Mouse (Mus musculus) liver, embryonic 11.5 days (tissue): ENCODE results near the gene Lrmda. TPM values are rescaled to one million over a fixed set of nuclear protein-coding genes. Genes with fewer than 3 reads are reported as not detected.

Source experiments
- ATAC-seq: fragments of 200-750 bp; cut with Nextera tagmentation; replicated peaks from 2 replicates; pipeline ENCODE4 v1.8.0; 2017; ENCODE audit warnings: moderate number of reproducible peaks, mild to moderate bottlenecking, moderate TSS enrichment, moderate library complexity; ENCODE audit not compliant: low FRiP score
- DNase-seq: peaks from one replicate; pipeline ENCODE4 v3.0.0-alpha.2; 2017; ENCODE audit warnings: low spot score
- H3K27ac ChIP-seq: fragments of 300-500 bp; sonication (generic); 2 replicates; pipeline ENCODE4 v1.5.1; 2014; ENCODE audit warnings: mild to moderate bottlenecking, low read depth, low read length, control low read depth
- H3K27me3 ChIP-seq: fragments of 300-500 bp; sonication (generic); replicated peaks from 2 replicates; pipeline ENCODE4 v1.6.1; 2014; ENCODE audit warnings: low read length, mixed read lengths; ENCODE audit not compliant: control insufficient read depth, insufficient read depth
- H3K36me3 ChIP-seq: fragments of 300-500 bp; sonication (generic); 2 replicates; pipeline ENCODE4 v1.6.1; 2014; ENCODE audit warnings: mild to moderate bottlenecking, low read length, moderate library complexity, mixed read lengths; ENCODE audit not compliant: control insufficient read depth, insufficient read depth
- H3K4me1 ChIP-seq: fragments of 300-500 bp; sonication (generic); replicated peaks from 2 replicates; pipeline ENCODE4 v1.6.1; 2014; ENCODE audit warnings: low read length, mixed read lengths; ENCODE audit not compliant: control insufficient read depth, insufficient read depth
- H3K4me2 ChIP-seq: fragments of 300-500 bp; sonication (generic); 2 replicates; pipeline ENCODE4 v1.6.1; 2014; ENCODE audit warnings: mild to moderate bottlenecking, control low read depth, moderate library complexity
- H3K4me3 ChIP-seq: fragments of 300-500 bp; sonication (generic); 2 replicates; pipeline ENCODE4 v1.5.1; 2014; ENCODE audit warnings: low read depth, low read length, control low read depth
- H3K9ac ChIP-seq: fragments of 300-500 bp; sonication (generic); 2 replicates; pipeline ENCODE4 v1.6.1; 2014; ENCODE audit warnings: low read depth, low read length, control low read depth
- H3K9me3 ChIP-seq: fragments of 300-500 bp; sonication (generic); 2 replicates; pipeline ENCODE4 v1.6.1; 2016; ENCODE audit warnings: low read length, inconsistent platforms, mixed read lengths; ENCODE audit not compliant: control insufficient read depth
- WGBS: fragments of 180-500 bp; shearing (Covaris S2); extraction: QIAGEN DNeasy Blood & Tissue Kit; methylation state at CpG from one replicate; pipeline ENCODE4 v1.1.7; 2014; 5-methylcytosine and 5-hydroxymethylcytosine counted together
- polyA plus RNA-seq: library from polyadenylated mRNA; unstranded; fragments of >200 nt; fragmentation: Nextera tagmentation; extraction: Ambion mirVana; gene quantifications from 2 replicates; pipeline ENCODE4 v1.2.1, GENCODE M21; 2014

Gene Lrmda
- polyA plus RNA-seq, 1 experiment from 2014 or later = 0.53 TPM

- Histone ChIP-seq H3K27me3 (no peaks in the 10 kb centered on the region), H3K4me2 (no peak overlapping the region), H3K36me3 (no peaks in the 10 kb centered on the region), H3K9ac (no peak overlapping the region), H3K4me3 (no peak overlapping the region), H3K4me1 (no peaks in the 10 kb centered on the region), H3K9me3 (no peaks in the 10 kb centered on the region), H3K27ac (no peak overlapping the region)
- ATAC-seq (no peak), DNase-seq (no peak)
- 45% methylated on average over 10 of the region's 10 CpGs for WGBS
Measured at GRCm38 (mm10) chr14:22288179-22288578, 268.7 kb downstream of the Lrmda start.

DNA sequence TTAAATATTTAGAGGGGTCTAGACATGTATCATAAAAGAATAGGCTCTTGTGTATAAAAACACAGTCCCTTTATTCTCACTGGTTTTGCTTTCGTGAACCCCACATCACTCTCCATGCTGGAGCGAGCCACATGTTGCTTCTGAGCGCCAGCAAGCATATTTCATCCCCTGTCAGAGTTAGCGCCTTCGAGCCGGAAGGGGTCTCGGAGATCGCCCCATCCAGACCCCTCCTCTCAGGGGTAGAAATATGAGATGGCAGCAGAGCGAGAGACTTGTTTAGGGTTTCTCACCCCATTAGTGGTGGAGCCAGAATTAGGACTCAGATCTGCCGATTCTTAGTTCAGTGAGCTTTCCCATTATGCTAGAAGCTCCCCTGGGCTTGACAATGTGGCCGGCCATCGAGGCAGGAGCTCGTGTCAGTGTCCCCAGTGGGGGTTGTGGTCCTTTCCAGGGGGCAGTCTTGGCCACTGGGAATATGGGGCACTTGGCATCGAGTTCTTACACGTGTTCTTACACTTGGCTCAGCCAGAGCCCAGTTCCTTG, 269.9 kb downstream of the Lrmda start:
- H3K27me3 ChIP-seq = no peaks in the 10 kb centered on the region
- no peak overlapping the region for H3K4me3 ChIP-seq
- H3K9ac ChIP-seq = no peak overlapping the region
- H3K9me3 ChIP-seq = no peaks in the 10 kb centered on the region
- ATAC-seq = no peak
- WGBS = 78% methylated on average over 15 of the region's 15 CpGs
- no peak overlapping the region for H3K4me2 ChIP-seq
- H3K36me3 ChIP-seq = no peaks in the 10 kb centered on the region
- H3K27ac ChIP-seq = no peak overlapping the region
- no peaks in the 10 kb centered on the region for H3K4me1 ChIP-seq
- DNase-seq = no peak

DNA sequence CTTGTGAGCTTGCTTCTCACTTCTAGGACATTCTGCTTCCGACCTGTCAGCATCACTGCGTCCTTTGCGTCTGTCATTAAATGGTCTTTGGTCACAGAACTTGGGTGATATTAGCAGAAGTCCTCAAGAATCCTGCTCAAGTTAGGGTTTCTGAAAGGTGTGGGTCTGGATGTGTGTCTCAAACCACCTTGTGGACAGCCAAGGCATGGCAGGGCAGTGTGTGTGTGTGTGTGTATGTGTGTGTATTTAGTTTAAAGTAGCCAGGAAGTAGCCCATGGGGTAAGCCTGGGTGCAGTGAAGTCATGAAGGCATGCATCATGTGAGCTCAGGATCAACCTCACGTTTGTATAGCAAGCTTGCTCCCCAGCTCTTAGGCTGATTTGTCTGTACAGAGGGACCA, 274.9 kb downstream of the Lrmda start:
- Histone ChIP-seq H3K36me3 (no peaks in the 10 kb centered on the region), H3K27ac (no peak overlapping the region), H3K4me2 (no peak overlapping the region), H3K4me3 (no peak overlapping the region), H3K4me1 (no peaks in the 10 kb centered on the region), H3K9me3 (no peaks in the 10 kb centered on the region), H3K9ac (no peak overlapping the region), H3K27me3 (no peaks in the 10 kb centered on the region)
- WGBS = 80% methylated on average over 4 of the region's 4 CpGs
- DNase-seq (no peak), ATAC-seq (no peak)

- 57% methylated on average over 3 of the region's 3 CpGs for WGBS
- no peak overlapping the region for H3K9ac ChIP-seq
- no peak overlapping the region for H3K27ac ChIP-seq
- ATAC-seq (no peak), DNase-seq (no peak)
- no peaks in the 10 kb centered on the region for H3K36me3 ChIP-seq
- no peak overlapping the region for H3K4me2 ChIP-seq
- H3K4me3 ChIP-seq = no peak overlapping the region
- H3K9me3 ChIP-seq = no peaks in the 10 kb centered on the region
- H3K4me1 ChIP-seq = no peaks in the 10 kb centered on the region
- H3K27me3 ChIP-seq = no peaks in the 10 kb centered on the region
Measured at GRCm38 (mm10) chr14:22296655-22297239, 277.2 kb downstream of the Lrmda start.

GRCm38 (mm10) chr14:22306759-22307158, 287.2 kb downstream of the Lrmda start:
- H3K4me1 ChIP-seq = no peaks in the 10 kb centered on the region
- 72% methylated on average over 5 of the region's 5 CpGs for WGBS
- H3K27ac ChIP-seq = no peak overlapping the region
- no peaks in the 10 kb centered on the region; the same call in 1 of the 2 replicates for H3K27me3 ChIP-seq
- DNase-seq (no peak), ATAC-seq (no peak)
- H3K9ac ChIP-seq = no peak overlapping the region
- no peak overlapping the region for H3K4me2 ChIP-seq
- H3K36me3 ChIP-seq = no peaks in the 10 kb centered on the region
- no peaks in the 10 kb centered on the region for H3K9me3 ChIP-seq
- no peak overlapping the region for H3K4me3 ChIP-seq

DNA sequence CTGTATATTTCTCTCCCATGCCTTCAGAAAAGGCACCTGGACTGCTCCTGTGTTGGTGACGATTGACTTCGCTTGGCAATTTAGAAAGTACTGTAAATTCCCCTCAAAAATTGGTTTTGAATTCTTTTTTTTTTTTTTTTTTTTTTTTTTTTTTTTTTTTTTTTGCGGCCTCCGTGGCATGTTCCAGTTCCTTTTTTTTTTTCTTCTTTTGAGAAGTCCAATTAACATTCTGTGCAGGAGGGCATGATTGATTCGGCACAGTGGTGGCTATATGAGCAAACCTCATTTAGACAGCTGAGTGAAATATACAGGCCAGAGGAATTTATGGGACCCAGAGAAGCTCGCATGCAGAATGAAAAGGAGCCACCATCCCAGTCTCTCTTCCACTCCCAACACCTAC, 288.5 kb downstream of the Lrmda start:
- ATAC-seq (no peak), DNase-seq (no peak)
- no peaks in the 10 kb centered on the region; the same call in 1 of the 2 replicates for H3K27me3 ChIP-seq
- H3K9ac ChIP-seq = no peak overlapping the region
- H3K36me3 ChIP-seq = no peaks in the 10 kb centered on the region
- no peaks in the 10 kb centered on the region for H3K9me3 ChIP-seq
- no peaks in the 10 kb centered on the region for H3K4me1 ChIP-seq
- no peak overlapping the region for H3K4me2 ChIP-seq
- H3K4me3 ChIP-seq = no peak overlapping the region
- 65% methylated on average over 6 of the region's 6 CpGs for whole genome bisulfite sequencing
- no peak overlapping the region for H3K27ac ChIP-seq

DNA sequence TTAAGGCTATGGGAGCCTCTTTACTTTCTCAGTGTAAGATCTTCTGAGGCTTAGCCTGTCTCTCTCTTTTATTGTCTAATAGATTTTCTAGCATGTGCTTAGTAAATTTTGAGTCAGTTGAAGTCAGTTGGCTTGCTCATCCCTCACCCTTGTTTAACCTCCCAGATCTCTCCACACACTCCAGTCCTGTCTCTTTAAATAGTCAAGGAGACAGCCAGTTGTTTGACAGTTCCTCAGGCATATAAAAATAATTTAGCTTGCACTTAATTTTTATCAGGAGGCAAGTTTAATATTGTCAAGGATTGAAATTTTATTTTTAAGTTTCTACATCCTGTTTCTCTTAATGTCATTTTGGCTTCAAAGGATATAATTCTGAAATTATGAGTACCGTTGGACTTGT, 303.5 kb downstream of the Lrmda start:
- H3K27me3 ChIP-seq = no peaks in the 10 kb centered on the region
- DNase-seq (no peak), ATAC-seq (no peak)
- no peaks in the 10 kb centered on the region for H3K4me1 ChIP-seq
- H3K27ac ChIP-seq = no peak overlapping the region
- no peak overlapping the region for H3K4me3 ChIP-seq
- H3K36me3 ChIP-seq = no peaks in the 10 kb centered on the region
- WGBS = 83% methylated on average over 1 of the region's 1 CpGs
- no peak overlapping the region for H3K4me2 ChIP-seq
- H3K9me3 ChIP-seq = no peaks in the 10 kb centered on the region
- H3K9ac ChIP-seq = no peak overlapping the region

- Histone ChIP-seq H3K27me3 (no peaks in the 10 kb centered on the region), H3K4me1 (no peaks in the 10 kb centered on the region), H3K36me3 (no peaks in the 10 kb centered on the region), H3K4me2 (no peak overlapping the region), H3K27ac (no peak overlapping the region), H3K9me3 (no peaks in the 10 kb centered on the region), H3K4me3 (no peak overlapping the region), H3K9ac (no peak overlapping the region)
- no peak for ATAC-seq
- DNase-seq = no peak
- WGBS = 87% methylated on average over 7 of the region's 7 CpGs
Measured at GRCm38 (mm10) chr14:22323530-22324292, 304.2 kb downstream of the Lrmda start.
